Mouse (Mus musculus) hindbrain, embryonic 10.5 days (tissue): ENCODE measurements around the gene Cchcr1. TPM values are rescaled to one million over a fixed set of nuclear protein-coding genes. Genes with fewer than 3 reads are reported as not detected.

Source experiments
- DNase-seq: peaks from one replicate; pipeline ENCODE4 v3.0.0-alpha.2; 2017; ENCODE audit warnings: low spot score
- H3K27ac ChIP-seq: fragments of 300-500 bp; sonication (generic); 2 replicates; pipeline ENCODE4 v1.5.1; 2016; ENCODE audit warnings: mild to moderate bottlenecking, moderate library complexity
- H3K27me3 ChIP-seq: fragments of 300-500 bp; sonication (generic); 2 replicates; pipeline ENCODE4 v1.6.1; 2016; ENCODE audit warnings: mild to moderate bottlenecking; ENCODE audit not compliant: poor library complexity, insufficient read depth, severe bottlenecking
- H3K36me3 ChIP-seq: fragments of 300-500 bp; sonication (generic); 2 replicates; pipeline ENCODE4 v1.6.1; 2016; ENCODE audit warnings: mild to moderate bottlenecking, moderate library complexity
- H3K4me1 ChIP-seq: fragments of 300-500 bp; sonication (generic); replicated peaks from 2 replicates; pipeline ENCODE4 v1.6.1; 2016; ENCODE audit warnings: mild to moderate bottlenecking
- H3K4me3 ChIP-seq: fragments of 300-500 bp; sonication (generic); 2 replicates; pipeline ENCODE4 v1.5.1; 2016; ENCODE audit warnings: mild to moderate bottlenecking, moderate library complexity
- H3K9me3 ChIP-seq: fragments of 300-500 bp; sonication (generic); 2 replicates; pipeline ENCODE4 v1.6.1; 2016; ENCODE audit warnings: mild to moderate bottlenecking, moderate library complexity
- WGBS: fragments of 180-500 bp; shearing (Covaris S2); methylation state at CpG from one replicate; pipeline ENCODE4 v1.1.7; 2016; 5-methylcytosine and 5-hydroxymethylcytosine counted together
- polyA plus RNA-seq: library from polyadenylated mRNA; unstranded; fragments of >200 nt; fragmentation: Nextera tagmentation; extraction: Ambion mirVana; gene quantifications from 2 replicates; pipeline ENCODE4 v1.2.1, GENCODE M21; 2016

The Cchcr1 gene
- polyA plus RNA-seq, 1 experiment from 2014 or later, result 19.6 TPM

DNA sequence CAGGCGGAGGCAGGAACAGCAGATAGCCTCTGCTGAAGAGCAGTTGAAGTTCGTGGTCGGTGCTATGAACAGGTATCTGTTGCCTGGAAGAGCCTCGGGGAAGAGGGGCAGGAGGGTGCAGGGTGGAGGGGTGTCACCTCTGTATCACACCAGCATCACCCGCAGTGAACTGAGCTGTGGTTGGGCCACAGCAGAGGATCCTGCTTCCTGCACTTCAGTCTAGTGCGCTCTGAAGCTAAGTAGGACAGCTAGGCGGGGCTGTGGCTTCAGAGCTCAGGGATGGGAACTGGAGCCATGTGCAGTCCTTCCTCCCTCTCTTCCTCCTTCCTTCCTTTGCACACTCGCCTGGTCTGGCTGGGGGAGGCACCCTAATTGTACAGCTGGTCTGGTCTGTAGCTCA lies 9.7 kb downstream of the Cchcr1 start:
- Histone ChIP-seq H3K27ac (no peak overlapping the region), H3K4me3 (no peak overlapping the region), H3K36me3 (peaks cover 88% of the 10 kb centered on the region), H3K27me3 (no peaks in the 10 kb centered on the region), H3K9me3 (no peaks in the 10 kb centered on the region), H3K4me1 (0 out of 2 replicates have a peak, but pooled peaks cover 10% of the 10 kb centered on the region)
- DNase-seq, result no peak
- 81% methylated on average over 8 of the region's 8 CpGs for WGBS

DNA sequence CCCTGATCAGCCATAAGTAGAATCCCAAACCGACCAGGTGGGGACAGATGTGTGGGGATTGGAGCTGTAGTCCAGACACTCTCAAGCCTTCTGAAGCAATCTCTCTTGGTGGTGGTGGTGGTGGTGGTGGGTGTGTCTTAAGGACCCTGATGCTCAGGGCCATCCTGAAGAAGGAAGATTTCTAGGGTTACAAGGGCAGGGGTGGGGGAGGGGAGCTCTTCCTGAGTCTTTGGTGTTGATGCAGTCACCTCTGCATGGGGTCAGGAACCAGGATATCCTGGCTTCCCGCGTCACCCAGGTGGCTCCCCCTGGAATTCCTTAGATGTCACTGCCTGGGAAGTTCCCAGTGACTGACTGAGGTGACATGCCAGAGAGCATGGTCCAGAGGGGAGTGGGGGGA lies 15.5 kb downstream of the Cchcr1 start:
- Histone ChIP-seq H3K27me3 (no peaks in the 10 kb centered on the region), H3K27ac (no peak overlapping the region), H3K9me3 (no peaks in the 10 kb centered on the region), H3K4me3 (no peak overlapping the region; the same call in 1 of the 2 replicates), H3K36me3 (peaks cover 38% of the 10 kb centered on the region), H3K4me1 (peaks cover 21% of the 10 kb centered on the region; the same call in 1 of the 2 replicates)
- 11% methylated on average over 3 of the region's 3 CpGs for WGBS
- no peak for DNase-seq

DNA sequence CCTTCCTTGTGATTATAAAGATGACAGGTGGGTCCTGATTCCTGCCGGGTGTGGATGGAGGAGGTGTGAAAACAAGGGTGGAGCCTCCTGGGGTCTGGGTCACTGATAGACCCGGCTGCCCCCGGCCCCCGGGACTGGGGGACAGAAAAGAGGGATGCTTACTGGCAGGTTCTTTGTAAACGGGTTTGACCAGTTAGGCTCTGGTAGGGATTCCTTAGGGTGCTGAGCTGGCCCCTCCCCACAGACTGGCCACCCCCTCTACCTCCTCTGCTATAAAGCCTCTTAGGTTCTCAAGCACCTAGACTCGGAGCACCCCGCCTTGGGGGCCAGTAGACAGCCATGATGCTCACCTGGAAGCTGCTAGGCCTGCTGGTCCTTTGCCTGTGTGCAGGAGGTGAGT lies 16.0 kb downstream of the Cchcr1 start, which contains the start of gene Psors1c2:
Gene Psors1c2 (plus strand): TSS at position 301 of the 400 bp plus-strand sequence.
- no peak within 1 kb of the TSS; the same call in 1 of the 2 replicates for H3K4me3 ChIP-seq
- H3K36me3 ChIP-seq, result peaks cover 32% of the 10 kb centered on the region
- peaks cover 21% of the 10 kb centered on the region; the same call in 1 of the 2 replicates for H3K4me1 ChIP-seq
- 51% methylated on average over 7 of the region's 7 CpGs for WGBS
- H3K27ac ChIP-seq, result no peak within 1 kb of the TSS
- no peak for DNase-seq
- no peaks in the 10 kb centered on the region for H3K9me3 ChIP-seq
- H3K27me3 ChIP-seq, result no peaks in the 10 kb centered on the region

DNA sequence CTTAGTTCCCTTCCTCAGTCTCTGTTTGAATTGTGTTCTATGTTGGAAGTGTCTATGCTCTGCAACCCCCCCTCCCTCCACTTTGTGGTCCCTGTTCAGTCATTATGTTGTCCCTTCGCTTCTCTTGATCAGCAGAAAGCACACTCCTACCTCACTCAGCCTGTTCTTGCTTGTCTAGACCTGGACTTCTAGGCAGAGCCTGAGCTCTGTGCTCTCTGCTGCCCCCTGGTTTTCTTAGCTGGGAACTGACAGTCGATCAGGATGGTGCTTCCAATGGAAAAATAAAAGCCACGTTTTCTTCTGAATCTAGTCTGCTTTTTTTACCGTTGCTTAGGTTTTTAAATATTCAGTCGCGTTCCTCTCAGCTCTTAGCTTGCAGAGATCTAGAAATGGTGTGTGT lies 17.4 kb downstream of the Cchcr1 start:
- DNase-seq, result peak; percentile 67

DNA sequence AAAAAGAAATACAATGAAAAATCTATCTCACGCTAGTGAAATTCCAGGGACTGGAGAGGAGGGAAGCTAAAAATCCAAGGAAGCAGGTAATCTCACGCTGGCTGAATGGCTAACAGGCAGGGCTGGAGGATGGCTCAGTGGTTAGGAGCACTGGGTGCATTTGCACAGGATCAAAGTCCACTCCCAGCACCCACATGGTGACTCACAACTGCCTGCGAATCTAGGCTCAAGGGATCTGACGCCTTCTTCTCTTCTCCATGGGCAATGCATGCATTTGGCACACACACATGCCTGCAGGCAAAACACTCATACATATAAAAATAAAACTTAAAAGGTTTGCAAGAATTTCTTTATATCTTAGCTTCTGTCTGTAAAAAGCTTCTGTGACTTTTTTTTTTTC lies 20.5 kb downstream of the Cchcr1 start:
- no peaks in the 10 kb centered on the region for H3K9me3 ChIP-seq
- DNase-seq, result no peak
- no peaks in the 10 kb centered on the region for H3K36me3 ChIP-seq
- H3K4me1 ChIP-seq, result peaks cover 8% of the 10 kb centered on the region; the same call in 1 of the 2 replicates
- WGBS, result 87% methylated on average over 4 of the region's 4 CpGs
- H3K27ac ChIP-seq, result no peak overlapping the region
- no peaks in the 10 kb centered on the region for H3K27me3 ChIP-seq
- H3K4me3 ChIP-seq, result no peak overlapping the region

More for the DNA sequence above, 17.4 kb downstream of the Cchcr1 start:
- H3K27ac ChIP-seq, result no peak overlapping the region
- 18% methylated on average over 6 of the region's 6 CpGs for WGBS
- peaks cover 18% of the 10 kb centered on the region for H3K36me3 ChIP-seq
- no peak overlapping the region for H3K4me3 ChIP-seq
- no peaks in the 10 kb centered on the region for H3K9me3 ChIP-seq
- H3K27me3 ChIP-seq, result no peaks in the 10 kb centered on the region
- H3K4me1 ChIP-seq, result peaks cover 21% of the 10 kb centered on the region; the same call in 1 of the 2 replicates

DNA sequence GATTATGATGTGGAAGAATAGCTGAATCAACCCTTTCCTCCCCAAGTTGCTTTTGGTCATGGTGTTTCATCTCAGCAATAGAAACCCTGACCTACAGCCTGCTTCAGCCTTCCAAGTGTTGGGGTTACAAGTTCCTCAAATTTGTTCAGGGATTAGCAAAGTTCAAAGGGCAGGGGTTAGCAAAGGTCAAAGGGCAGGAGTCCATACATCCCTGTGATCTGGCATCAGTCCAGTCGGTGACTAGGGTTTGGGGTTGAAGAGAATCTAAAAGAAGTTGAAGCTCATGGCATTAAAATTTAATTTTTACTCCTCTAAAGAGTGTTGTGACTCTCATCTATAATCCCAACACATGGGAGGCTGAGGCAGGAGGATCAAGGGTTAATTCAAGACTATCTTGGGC lies 21.6 kb downstream of the Cchcr1 start:
- no peak for DNase-seq
- H3K36me3 ChIP-seq, result no peaks in the 10 kb centered on the region
- no peaks in the 10 kb centered on the region for H3K9me3 ChIP-seq
- peaks cover 9% of the 10 kb centered on the region for H3K4me1 ChIP-seq
- no peaks in the 10 kb centered on the region for H3K27me3 ChIP-seq
- no peak overlapping the region for H3K4me3 ChIP-seq
- H3K27ac ChIP-seq, result no peak overlapping the region
- WGBS, result 72% methylated on average over 1 of the region's 1 CpGs

DNA sequence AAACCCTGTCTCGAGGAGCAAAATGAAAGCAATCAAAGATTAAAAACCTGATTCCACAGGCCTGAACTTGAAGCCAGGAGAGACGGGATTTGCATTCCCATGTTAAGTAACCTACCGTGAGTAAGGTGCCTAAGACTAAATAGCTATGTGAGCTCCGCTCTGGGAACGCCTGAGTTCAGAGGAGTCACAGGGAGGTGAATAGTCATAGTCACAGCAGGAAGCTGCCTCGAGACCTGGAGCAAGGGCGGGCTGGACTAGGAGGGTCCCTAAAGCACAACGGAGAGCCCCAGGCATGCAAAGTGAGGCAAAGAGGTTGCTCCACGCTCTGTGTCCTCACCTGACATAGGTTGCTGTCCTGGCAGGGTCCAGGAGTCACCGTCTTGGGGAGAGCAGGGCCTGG lies 22.6 kb downstream of the Cchcr1 start:
- Histone ChIP-seq H3K4me3 (no peak overlapping the region), H3K36me3 (no peaks in the 10 kb centered on the region), H3K27ac (no peak overlapping the region), H3K4me1 (peaks cover 16% of the 10 kb centered on the region), H3K9me3 (no peaks in the 10 kb centered on the region), H3K27me3 (no peaks in the 10 kb centered on the region)
- DNase-seq, result no peak
- WGBS, result 56% methylated on average over 10 of the region's 10 CpGs

DNA sequence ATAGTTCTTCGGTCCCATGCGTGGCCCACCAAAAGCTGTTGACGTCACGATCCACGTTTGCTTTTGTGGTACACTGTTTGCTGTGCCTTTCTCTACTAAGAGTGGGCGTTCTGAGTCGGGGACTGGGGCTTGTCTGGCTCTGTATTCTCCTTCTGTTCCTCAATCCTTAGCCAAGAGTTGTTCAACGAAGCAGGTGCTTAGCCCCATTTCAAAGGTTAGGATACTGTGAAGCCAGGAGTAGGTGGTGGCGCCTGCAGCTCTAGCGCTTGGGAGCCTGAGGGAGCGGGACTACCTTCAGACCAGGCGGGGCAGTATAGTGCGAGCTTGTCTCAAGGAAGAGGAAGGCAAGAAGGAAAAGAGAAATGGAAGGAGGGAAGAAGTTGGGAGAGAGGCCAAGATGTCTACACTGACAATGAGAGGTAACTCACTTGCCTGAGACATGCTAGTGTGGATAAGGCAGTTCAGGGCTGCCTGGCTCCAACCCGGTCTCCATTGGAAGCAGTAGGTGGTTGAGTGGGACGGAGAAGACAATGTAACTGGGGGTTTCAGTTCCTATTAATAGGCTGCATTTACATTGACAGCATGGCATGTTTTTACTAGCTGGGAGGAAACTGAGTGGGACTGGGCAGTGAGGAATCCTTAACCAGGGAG lies 26.0 kb downstream of the Cchcr1 start:
- H3K27ac ChIP-seq, result peak overlapping the region; percentile 80
- peaks cover 32% of the 10 kb centered on the region for H3K4me1 ChIP-seq

DNA sequence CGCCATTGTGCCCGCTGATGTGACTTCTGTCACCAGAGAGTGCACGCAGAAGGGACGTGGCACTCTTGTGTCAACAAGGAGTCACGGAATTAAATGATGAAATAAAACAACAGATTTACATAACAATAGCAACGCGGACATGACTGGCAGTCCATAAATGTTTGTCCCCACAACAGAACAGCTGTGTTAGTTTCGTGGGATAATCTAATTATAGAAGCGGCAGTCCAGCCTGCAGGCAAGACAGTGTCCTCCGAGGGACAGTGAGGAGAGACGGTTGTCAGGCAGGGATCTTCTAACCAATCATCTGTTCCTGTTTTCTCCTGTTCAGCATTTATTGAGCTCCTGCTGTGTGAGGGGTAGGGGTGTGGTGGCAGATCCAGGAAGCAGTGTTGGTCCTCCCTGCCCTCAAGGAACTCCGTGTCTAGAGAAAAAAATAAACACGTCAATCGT lies 26.5 kb downstream of the Cchcr1 start:
- Histone ChIP-seq H3K36me3 (no peaks in the 10 kb centered on the region), H3K9me3 (no peaks in the 10 kb centered on the region), H3K27me3 (no peaks in the 10 kb centered on the region), H3K27ac (peak overlapping the region; percentile 80), H3K4me1 (peaks cover 32% of the 10 kb centered on the region), H3K4me3 (peak overlapping the region; percentile 21; the same call in 1 of the 2 replicates)
- peak; percentile 42 for DNase-seq
- WGBS, result 32% methylated on average over 14 of the region's 14 CpGs

More for the DNA sequence above, 26.0 kb downstream of the Cchcr1 start:
- Histone ChIP-seq H3K9me3 (no peaks in the 10 kb centered on the region), H3K4me3 (peak overlapping the region; percentile 21; the same call in 1 of the 2 replicates), H3K36me3 (no peaks in the 10 kb centered on the region), H3K27me3 (no peaks in the 10 kb centered on the region)
- 76% methylated on average over 15 of the region's 15 CpGs for WGBS
- no peak for DNase-seq

DNA sequence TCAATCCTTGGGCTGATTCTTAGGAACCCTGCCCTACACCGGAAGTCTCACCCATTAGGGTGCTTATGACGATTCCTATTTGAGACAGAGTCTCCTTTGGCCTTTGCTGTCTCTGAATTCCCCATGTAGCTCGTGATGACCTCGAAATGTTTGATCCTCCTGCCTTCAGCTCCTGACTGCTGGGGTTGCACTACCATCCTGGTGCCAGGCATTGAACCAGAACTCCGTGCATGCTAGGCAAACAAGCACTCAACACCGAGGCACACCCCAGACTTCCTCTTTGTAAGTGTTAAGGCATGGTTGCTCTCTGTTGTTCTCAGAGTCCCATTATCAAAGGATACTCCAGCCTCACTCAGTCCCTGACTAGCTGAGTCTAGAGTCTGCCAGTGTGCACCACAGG lies 27.1 kb downstream of the Cchcr1 start:
- no peaks in the 10 kb centered on the region for H3K9me3 ChIP-seq
- H3K4me3 ChIP-seq, result no peak overlapping the region
- peak overlapping the region; percentile 80 for H3K27ac ChIP-seq
- 79% methylated on average over 6 of the region's 6 CpGs for WGBS
- no peaks in the 10 kb centered on the region for H3K36me3 ChIP-seq
- H3K27me3 ChIP-seq, result 0 out of 2 replicates have a peak, but pooled peaks cover 3% of the 10 kb centered on the region
- no peak for DNase-seq
- H3K4me1 ChIP-seq, result peaks cover 35% of the 10 kb centered on the region

DNA sequence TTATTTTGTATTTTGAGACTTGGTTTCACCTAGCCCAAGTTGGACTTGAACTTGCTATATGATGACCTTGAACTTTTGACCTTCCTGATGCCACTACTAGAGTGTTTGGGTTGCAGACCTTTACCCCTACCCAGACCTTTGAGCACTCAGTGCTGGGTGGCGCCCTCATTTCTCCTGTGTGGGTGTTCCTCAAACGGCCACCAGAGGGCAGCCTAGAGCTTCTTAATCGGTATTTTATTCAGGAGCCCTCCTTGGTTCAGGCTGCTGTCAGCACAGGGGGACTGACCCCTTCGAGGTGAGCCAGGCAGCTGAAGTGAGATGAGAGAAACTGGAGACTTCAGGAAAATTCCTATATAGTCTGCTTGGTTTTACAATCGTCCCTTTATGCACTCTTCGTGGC lies 27.8 kb downstream of the Cchcr1 start:
- Histone ChIP-seq H3K4me3 (no peak overlapping the region), H3K9me3 (no peaks in the 10 kb centered on the region)
- peak; percentile 69 for DNase-seq

DNA sequence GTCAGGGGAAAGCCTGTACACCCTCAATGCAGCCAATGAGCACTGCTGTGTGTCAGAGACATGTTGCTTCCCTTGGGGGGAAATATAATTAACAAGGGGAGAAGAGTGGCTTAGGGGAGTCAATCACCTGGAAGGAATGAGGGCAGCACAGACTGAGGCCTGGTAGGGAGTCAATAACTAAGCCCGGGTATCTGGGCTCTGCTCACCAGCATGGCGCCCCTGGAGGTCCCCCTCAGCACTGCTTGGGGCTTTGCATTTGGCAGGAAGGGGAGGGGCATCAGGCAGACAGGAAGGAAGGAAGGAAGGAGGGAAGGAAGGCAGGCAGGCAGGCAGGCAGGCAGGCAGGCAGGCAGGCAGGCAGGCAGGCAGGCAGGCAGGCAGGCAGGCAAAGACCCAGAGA lies 30.6 kb downstream of the Cchcr1 start:
- no peaks in the 10 kb centered on the region for H3K9me3 ChIP-seq
- H3K4me1 ChIP-seq, result peaks cover 48% of the 10 kb centered on the region
- H3K27ac ChIP-seq, result peak overlapping the region; percentile 12; the same call in 1 of the 2 replicates
- no peak overlapping the region for H3K4me3 ChIP-seq
- no peak for DNase-seq
- H3K36me3 ChIP-seq, result no peaks in the 10 kb centered on the region
- 0 out of 2 replicates have a peak, but pooled peaks cover 3% of the 10 kb centered on the region for H3K27me3 ChIP-seq
- 54% methylated on average over 2 of the region's 2 CpGs for WGBS

More for the DNA sequence above, 27.8 kb downstream of the Cchcr1 start:
- Histone ChIP-seq H3K27ac (no peak overlapping the region), H3K4me1 (peaks cover 39% of the 10 kb centered on the region), H3K36me3 (no peaks in the 10 kb centered on the region), H3K27me3 (0 out of 2 replicates have a peak, but pooled peaks cover 3% of the 10 kb centered on the region)
- 32% methylated on average over 6 of the region's 6 CpGs for WGBS

DNA sequence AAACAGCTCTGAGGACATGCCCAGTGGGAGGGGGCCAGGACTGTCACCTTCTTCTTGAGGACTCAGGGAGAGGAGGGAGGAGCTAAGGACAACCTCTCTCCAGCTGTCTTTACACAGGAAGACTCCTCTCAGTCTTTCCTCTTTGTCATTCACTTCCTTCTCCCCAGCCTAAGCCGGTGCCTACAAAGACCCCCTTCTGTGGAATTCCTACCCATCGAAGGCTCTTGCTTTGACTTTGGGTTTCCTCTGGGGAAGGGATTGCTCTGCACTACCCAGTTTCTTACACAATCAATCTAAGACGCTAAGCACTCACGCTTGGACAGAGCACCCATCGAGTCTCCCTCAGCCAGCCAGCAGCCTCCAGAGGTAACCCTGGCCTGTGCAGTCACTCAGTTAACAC lies 31.7 kb downstream of the Cchcr1 start:
- H3K4me1 ChIP-seq, result peaks cover 38% of the 10 kb centered on the region
- no peak for DNase-seq
- H3K9me3 ChIP-seq, result no peaks in the 10 kb centered on the region
- H3K4me3 ChIP-seq, result no peak overlapping the region
- 13% methylated on average over 5 of the region's 5 CpGs for WGBS
- no peaks in the 10 kb centered on the region for H3K36me3 ChIP-seq
- no peak overlapping the region for H3K27ac ChIP-seq
- 0 out of 2 replicates have a peak, but pooled peaks cover 3% of the 10 kb centered on the region for H3K27me3 ChIP-seq
